Mouse (Mus musculus) cerebellum, adult 11-12 months (tissue): ENCODE measurements around the gene Msantd4.
"Not testable (repeated sequence)": the region's sequence is repeated elsewhere in the genome, so short reads cannot be mapped to it uniquely, and the experiment has no call there.

ENCODE experiments used
- DNase-seq: peaks from one replicate; pipeline ENCODE4 v3.0.0; 2022

The Msantd4 gene

DNA sequence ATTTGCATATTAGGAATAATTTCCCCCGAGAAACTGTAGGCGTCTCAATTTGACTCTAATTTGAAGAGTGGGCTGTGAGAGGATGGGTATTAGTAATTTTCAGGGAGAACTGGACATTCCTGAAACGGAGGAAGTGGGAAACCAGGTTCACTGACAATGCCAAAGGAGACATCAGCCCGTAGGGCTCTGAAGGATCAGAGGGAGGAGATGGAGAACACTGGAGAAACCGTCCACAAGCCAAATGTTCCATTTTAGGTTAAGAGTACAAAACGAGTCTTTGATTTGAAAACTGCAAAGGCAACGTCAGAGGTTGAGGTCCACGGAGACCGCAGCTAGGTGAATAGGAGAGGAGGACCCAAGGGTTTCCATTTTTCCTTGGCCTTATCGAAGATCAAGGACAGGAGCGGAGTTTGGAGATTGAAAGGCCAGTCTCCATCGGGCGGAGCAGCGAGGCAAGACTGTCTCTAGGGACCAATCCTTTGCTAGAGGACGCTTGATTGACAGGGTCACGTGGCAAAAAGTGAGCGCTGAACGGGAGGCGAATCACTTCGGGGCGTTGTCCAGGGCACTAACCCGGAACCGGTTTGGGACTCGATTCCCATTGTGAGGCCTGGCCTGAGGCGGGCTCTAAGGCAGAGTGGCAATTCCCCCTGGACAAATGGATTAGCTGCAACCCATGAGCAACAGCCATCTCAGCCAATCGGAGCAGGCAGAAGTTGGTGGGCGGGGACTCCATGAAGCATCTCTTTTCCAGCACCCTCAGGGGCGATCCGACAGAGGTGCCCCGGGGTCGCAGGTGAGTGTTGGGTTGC, at the start of gene Msantd4:
Gene Msantd4 (plus strand): TSS at position 735 of the 812 bp plus-strand sequence.
- peak; percentile 99 for DNase-seq

DNA sequence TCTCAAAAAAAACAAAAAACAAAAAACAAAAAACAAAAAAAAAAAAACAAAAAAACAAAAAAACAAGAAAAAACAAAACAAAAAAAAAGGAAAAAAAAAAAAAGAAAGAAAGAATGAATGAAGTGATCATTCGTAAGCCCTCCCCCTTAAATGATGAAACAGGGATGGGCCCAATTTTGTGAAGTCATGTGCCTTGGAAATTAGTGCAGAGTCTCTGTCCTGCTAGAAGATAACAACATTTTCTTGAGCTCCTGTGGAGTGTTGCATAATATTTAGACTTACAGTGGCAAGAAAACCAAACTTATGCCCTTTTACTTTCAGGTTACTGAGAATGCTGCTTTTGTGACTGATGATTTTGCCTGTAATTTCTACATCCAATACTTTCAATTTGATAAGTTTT, 23.2 kb upstream of the Msantd4 start:
- DNase-seq, result no peak

DNA sequence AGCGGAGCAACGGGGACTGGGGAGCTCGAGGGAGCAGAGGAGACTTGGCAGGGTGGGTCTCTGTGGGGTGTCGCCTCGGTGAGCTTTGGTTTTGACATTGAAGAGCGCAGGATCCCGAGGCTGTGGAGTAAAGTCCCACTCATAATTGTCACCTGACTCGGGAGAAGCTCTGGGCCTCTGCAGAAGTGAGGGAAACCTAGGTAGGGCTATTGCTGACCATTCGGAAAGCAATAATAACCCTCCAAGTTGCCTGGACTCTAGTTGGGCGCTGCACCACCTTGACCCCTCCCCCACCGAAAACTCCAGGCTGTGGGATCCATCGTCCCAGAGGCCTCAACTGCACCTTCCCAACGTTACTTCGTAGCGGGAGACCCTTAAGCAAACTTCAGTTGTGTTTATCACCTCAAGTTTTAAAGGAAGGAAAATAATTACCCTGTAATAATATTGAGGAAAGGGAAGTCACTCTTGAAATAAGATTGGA, 318 bp downstream of the Msantd4 start:
- no peak for DNase-seq

DNA sequence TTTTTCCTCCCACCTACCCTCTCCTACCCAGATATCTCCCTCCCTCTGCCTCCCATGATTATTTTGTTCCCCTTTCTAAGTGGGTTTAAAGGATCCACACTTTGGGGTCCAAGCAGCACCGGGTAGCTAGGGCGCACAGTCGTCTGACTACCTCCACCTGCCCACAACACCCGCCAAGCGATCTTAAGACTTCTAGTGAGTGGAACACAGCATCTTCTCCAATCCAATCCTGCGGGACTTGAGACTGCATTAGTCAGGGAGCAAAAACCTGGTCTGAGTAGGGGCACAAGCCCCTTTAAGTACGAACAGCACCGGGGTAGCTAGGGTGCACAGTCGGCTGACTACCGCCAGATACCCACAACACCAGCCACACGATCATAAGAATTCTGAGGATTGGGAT, 24.4 kb downstream of the Msantd4 start:
- not testable (repeated sequence) for DNase-seq
